Mouse (Mus musculus): ENCODE data around the gene Cars2.
"Not testable (repeated sequence)": the region's sequence is repeated elsewhere in the genome, so short reads cannot be mapped to it uniquely, and the experiment has no call there.

Gene Cars2

GRCm38 (mm10) chr8:11475397-11475796, 75.2 kb downstream of the Cars2 start:
- no peak for DNase-seq (ENCODE audit: low spot score)

GRCm38 (mm10) chr8:11473072-11473471, 77.5 kb downstream of the Cars2 start:
- no peak for DNase-seq (ENCODE audit: low spot score)

GRCm38 (mm10) chr8:11471309-11471708, 79.3 kb downstream of the Cars2 start:
- DNase-seq (ENCODE audit: low spot score), result no peak

GRCm38 (mm10) chr8:11470694-11471093, 79.9 kb downstream of the Cars2 start:
- DNase-seq (ENCODE audit: low spot score), result no peak

GRCm38 (mm10) chr8:11469095-11469494, 81.5 kb downstream of the Cars2 start:
- DNase-seq (ENCODE audit: low spot score), result peak; percentile 74

- DNase-seq (ENCODE audit: low spot score), result not testable (repeated sequence)
These were observed 84.1 kb downstream of the Cars2 start for GRCm38 (mm10) chr8:11466528-11466927.

- DNase-seq (ENCODE audit: low spot score), result no peak
These were observed 85.0 kb downstream of the Cars2 start for GRCm38 (mm10) chr8:11465619-11466018.

GRCm38 (mm10) chr8:11464707-11464964, 85.9 kb downstream of the Cars2 start:
- DNase-seq (ENCODE audit: low spot score), result no peak
